ENCODE assay signal across 10 mouse cellular contexts in the genomic region with DNA sequence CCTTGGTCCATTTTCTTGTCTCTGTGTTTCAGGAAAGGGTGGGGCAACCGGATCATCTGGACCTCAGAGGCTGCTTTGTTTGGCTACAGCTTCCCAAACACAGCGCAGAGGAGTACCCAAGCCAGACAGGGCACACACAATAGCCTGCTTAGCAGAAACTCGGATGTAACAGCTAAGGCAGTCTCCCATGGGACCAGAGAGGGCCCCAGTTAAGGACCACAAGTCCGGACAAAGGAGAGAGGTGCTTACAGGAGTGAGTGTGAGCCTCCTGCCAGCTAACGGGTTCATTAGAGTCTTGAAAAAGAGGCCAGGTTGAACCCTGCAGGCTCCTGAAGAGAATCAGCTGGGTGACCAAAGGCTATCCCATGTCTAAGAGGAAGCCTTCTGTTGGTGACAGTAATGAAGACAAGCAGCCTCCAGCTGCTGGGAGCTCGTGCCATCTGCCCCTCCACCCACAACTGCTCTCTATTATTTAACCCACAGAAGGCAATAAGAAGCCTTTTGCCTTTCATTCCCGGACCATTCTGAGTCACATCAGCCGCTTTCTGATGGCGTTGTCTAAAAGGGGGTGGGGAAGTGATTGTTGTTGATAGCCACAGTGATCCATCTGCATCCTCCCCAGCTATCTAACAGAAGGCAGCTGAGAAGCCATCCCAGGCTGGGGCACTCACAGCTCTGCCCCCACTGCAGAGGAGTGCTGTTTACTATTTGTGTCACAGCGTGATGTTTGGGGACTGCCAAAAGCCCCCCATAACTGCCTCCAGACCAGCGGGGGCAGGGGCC. TPM values are rescaled to one million over a fixed set of nuclear protein-coding genes. Genes with fewer than 3 reads are reported as not detected.
DNase-seq lines count a peak whose midpoint lies in the region; ATAC-seq and TF ChIP-seq lines count a peak whose summit lies in the region.
"Had no signal": no experiment of that assay in that cellular context is flagged by ENCODE, and none has a peak within 500 bp of the region (broad histone marks: within the 10 kb centered on the region; RNA-seq: fewer than 3 reads in every experiment).

No protein-coding gene starts in this region.

- no peaks in the 10 kb centered on the region for H3K36me3 ChIP-seq in embryonic facial prominence, embryonic 12.5 days
- H3K36me3 ChIP-seq in midbrain, embryonic 14.5 days (ENCODE audit: control insufficient read depth, insufficient read depth, low read length), result no peaks in the 10 kb centered on the region

- TF ChIP-seq CTCF in layer of hippocampus, adult 2 months (conservative IDR thresholded peaks at IDR 0.05), result no peak

- H3K9ac ChIP-seq in embryonic facial prominence, embryonic 12.5 days, result no peak overlapping the region
- H3K9ac ChIP-seq in midbrain, embryonic 14.5 days (replicated peaks; ENCODE audit: low read length), result no peak overlapping the region
- H3K9ac ChIP-seq: lung, embryonic 14.5 days had no signal

- H3K9me3 ChIP-seq in embryonic facial prominence, embryonic 12.5 days, result no peaks in the 10 kb centered on the region
- H3K9me3 ChIP-seq in midbrain, embryonic 14.5 days (ENCODE audit: control insufficient read depth, low read length), result no peaks in the 10 kb centered on the region

- ATAC-seq in cerebellum, adult (ENCODE audit: insufficient number of reproducible peaks, low FRiP score, low TSS enrichment), result no peak
- ATAC-seq in embryonic facial prominence, embryonic 12.5 days (ENCODE audit: insufficient number of reproducible peaks, insufficient read depth, low FRiP score, low TSS enrichment), result 0 out of 2 replicates have a peak, but pooled peaks have one; percentile 59
- peak; percentile 20; the same call in 1 of the 2 replicates for ATAC-seq in midbrain, embryonic 14.5 days (ENCODE audit: low FRiP score, low TSS enrichment)

- H3K27me3 ChIP-seq in embryonic facial prominence, embryonic 12.5 days, result no peaks in the 10 kb centered on the region
- no peaks in the 10 kb centered on the region for H3K27me3 ChIP-seq in midbrain, embryonic 14.5 days (ENCODE audit: control insufficient read depth, insufficient read depth, low read length)

- H3K27ac ChIP-seq in embryonic facial prominence, embryonic 12.5 days, result peak overlapping the region; percentile 36; the same call in 1 of the 2 replicates
- peak overlapping the region; percentile 75 for H3K27ac ChIP-seq in layer of hippocampus, adult 2 months
- peak overlapping the region; percentile 20 for H3K27ac ChIP-seq in midbrain, embryonic 14.5 days (replicated peaks; ENCODE audit: low read depth, low read length)

- DNase-seq in cerebellum, postnatal 10 days, result peak; percentile 57 to 63
- peak; percentile 33 to 39 for DNase-seq in layer of hippocampus, adult 2 months (ENCODE audit: low spot score in 2 of 2)
- DNase-seq in midbrain, embryonic 14.5 days, result peak; percentile 51
- no peak for DNase-seq in left cerebral cortex, adult 18-20 months (ENCODE audit: low spot score in 2 of 2)
- no peak for DNase-seq in spleen, postnatal 14 days (ENCODE audit: low spot score in 2 of 2)
- DNase-seq in frontal cortex, postnatal 14 days (ENCODE audit: low spot score in 2 of 2), result no peak
- DNase-seq: kidney, postnatal 4 days; lung, embryonic 14.5 days had no signal

- WGBS in embryonic facial prominence, embryonic 12.5 days, result 54% methylated on average over 11 of the region's 11 CpGs
- WGBS in midbrain, embryonic 14.5 days, result 25% methylated on average over 11 of the region's 11 CpGs

- no peak overlapping the region for H3K4me2 ChIP-seq in embryonic facial prominence, embryonic 12.5 days (replicated peaks)
- no peak overlapping the region for H3K4me2 ChIP-seq in midbrain, embryonic 14.5 days (ENCODE audit: low read length)
- H3K4me2 ChIP-seq: lung, embryonic 14.5 days had no signal

- H3K4me3 ChIP-seq in embryonic facial prominence, embryonic 12.5 days, result no peak overlapping the region
- no peak overlapping the region for H3K4me3 ChIP-seq in layer of hippocampus, adult 2 months
- no peak overlapping the region for H3K4me3 ChIP-seq in midbrain, embryonic 14.5 days (replicated peaks; ENCODE audit: low read depth, low read length)

- H3K4me1 ChIP-seq in embryonic facial prominence, embryonic 12.5 days, result peaks cover 12% of the 10 kb centered on the region
- peaks cover 12% of the 10 kb centered on the region for H3K4me1 ChIP-seq in midbrain, embryonic 14.5 days (ENCODE audit: control insufficient read depth, insufficient read depth, low read length)

RNA-seq across cellular contexts. Expression of a gene that starts 35.1 kb away (rescaled TPM):
- polyA plus RNA-seq in embryonic facial prominence, embryonic 12.5 days (2016; fragmentation: Nextera tagmentation; extraction: Ambion mirVana), result 3.0 and 3.3 TPM in 2 replicates
- total RNA-seq in layer of hippocampus, adult 2 months (2021), result 10 to 100 TPM; 22.0 to 23.2 TPM
- polyA plus RNA-seq in midbrain, embryonic 14.5 days (2014; fragmentation: Nextera tagmentation; extraction: Ambion mirVana), result 18.0 and 23.3 TPM in 2 replicates
- total RNA-seq in left cerebral cortex, adult 18-20 months (2021), result 10 to 100 TPM; 30.0 to 35.9 TPM

Comparison
In these comparisons a context has a peak if more than half of its experiments do, and no peak if none do; other contexts are left out.
1. DNase-seq: peak in cerebellum, postnatal 10 days (2 of 2), layer of hippocampus, adult 2 months (2 of 2) and midbrain, embryonic 14.5 days (single experiment); none in left cerebral cortex, adult 18-20 months (0 of 2), spleen, postnatal 14 days (0 of 2) and frontal cortex, postnatal 14 days (0 of 2).
2. H3K27ac ChIP-seq: peak in every context shown above with its lines; median percentile 75 in layer of hippocampus, adult 2 months; 36 in embryonic facial prominence, embryonic 12.5 days; 20 in midbrain, embryonic 14.5 days.